Mouse (Mus musculus) midbrain, embryonic 15.5 days (tissue): Measurements from ENCODE around the gene Actr3. TPM values are rescaled to one million over a fixed set of nuclear protein-coding genes. Genes with fewer than 3 reads are reported as not detected.

ENCODE experiments used
- polyA plus RNA-seq: library from polyadenylated mRNA; unstranded; fragments of >200 nt; fragmentation: Nextera tagmentation; extraction: Ambion mirVana; gene quantifications from 2 replicates; pipeline ENCODE4 v1.2.1, GENCODE M21; 2015

Actr3 gene
- polyA plus RNA-seq, 1 experiment from 2014 or later = 224 TPM

Other genes with a start within 250 kb of the Actr3 start
- 33.7 and 35.2 TPM in 2 replicates for gene Slc35f5, start 124.9 kb upstream of the Actr3 start, polyA plus RNA-seq
- gene Gpr39, start 241.3 kb upstream of the Actr3 start, polyA plus RNA-seq = 0.11 TPM in 1 of 2 replicates, not detected in the other